Mouse (Mus musculus): Measurements from ENCODE around the gene Spata1. TPM values are rescaled to one million over a fixed set of nuclear protein-coding genes. Genes with fewer than 3 reads are reported as not detected.
"Not testable (repeated sequence)": the region's sequence is repeated elsewhere in the genome, so short reads cannot be mapped to it uniquely, and the experiment has no call there.

Gene Spata1
- polyA plus RNA-seq, 1 experiment from 2014 or later, result 7.6 TPM

GRCm38 (mm10) chr3:146434686-146435085 lies 64.9 kb downstream of the Spata1 start:
- H3K9ac ChIP-seq, result no peak overlapping the region
- H3K27me3 ChIP-seq (replicated peaks), result no peaks in the 10 kb centered on the region
- H3K4me2 ChIP-seq (replicated peaks), result no peak overlapping the region
- no peak overlapping the region for H3K27ac ChIP-seq
- WGBS, result 96% methylated on average over 8 of the region's 8 CpGs
- no peak for ATAC-seq (ENCODE audit: low FRiP score, low read depth)
- no peaks in the 10 kb centered on the region for H3K9me3 ChIP-seq
- H3K4me3 ChIP-seq, result no peak overlapping the region
- H3K36me3 ChIP-seq, result peaks cover 68% of the 10 kb centered on the region
- H3K4me1 ChIP-seq, result no peaks in the 10 kb centered on the region

GRCm38 (mm10) chr3:146433681-146434350 lies 65.7 kb downstream of the Spata1 start:
- no peaks in the 10 kb centered on the region for H3K27me3 ChIP-seq (replicated peaks)
- no peak overlapping the region for H3K27ac ChIP-seq
- no peak overlapping the region for H3K9ac ChIP-seq
- 90% methylated on average over 14 of the region's 14 CpGs for WGBS
- no peaks in the 10 kb centered on the region for H3K4me1 ChIP-seq
- H3K4me3 ChIP-seq, result no peak overlapping the region
- ATAC-seq (ENCODE audit: low FRiP score, low read depth), result no peak
- H3K9me3 ChIP-seq, result no peaks in the 10 kb centered on the region
- peaks cover 70% of the 10 kb centered on the region for H3K36me3 ChIP-seq
- H3K4me2 ChIP-seq (replicated peaks), result no peak overlapping the region

GRCm38 (mm10) chr3:146433063-146433462 lies 66.5 kb downstream of the Spata1 start:
- WGBS, result 90% methylated on average over 11 of the region's 11 CpGs
- H3K4me3 ChIP-seq; ATAC-seq (ENCODE audit: low FRiP score, low read depth); H3K9ac ChIP-seq; H3K4me2 ChIP-seq (replicated peaks); H3K9me3 ChIP-seq; H3K27me3 ChIP-seq (replicated peaks); H3K27ac ChIP-seq; H3K4me1 ChIP-seq: not testable (repeated sequence)
- H3K36me3 ChIP-seq, result peaks cover 70% of the 10 kb centered on the region

- Histone ChIP-seq H3K4me3 (no peak overlapping the region), H3K36me3 (peaks cover 53% of the 10 kb centered on the region), H3K9me3 (no peaks in the 10 kb centered on the region), H3K9ac (no peak overlapping the region), H3K27me3 (replicated peaks) (no peaks in the 10 kb centered on the region), H3K27ac (no peak overlapping the region), H3K4me2 (replicated peaks) (no peak overlapping the region), H3K4me1 (no peaks in the 10 kb centered on the region)
- 76% methylated on average over 8 of the region's 8 CpGs for WGBS
- 0 out of 2 replicates have a peak, but pooled peaks have one; percentile 57 for ATAC-seq (ENCODE audit: low FRiP score, low read depth)
Measured at GRCm38 (mm10) chr3:146426489-146426888, 73.1 kb downstream of the Spata1 start.

GRCm38 (mm10) chr3:146425902-146426301 lies 73.7 kb downstream of the Spata1 start:
- peaks cover 49% of the 10 kb centered on the region for H3K36me3 ChIP-seq
- ATAC-seq (ENCODE audit: low FRiP score, low read depth), result no peak

GRCm38 (mm10) chr3:146424306-146424900 lies 75.2 kb downstream of the Spata1 start:
- WGBS, result 81% methylated on average over 7 of the region's 7 CpGs
- peaks cover 55% of the 10 kb centered on the region for H3K36me3 ChIP-seq
- H3K27ac ChIP-seq, result no peak overlapping the region
- no peaks in the 10 kb centered on the region for H3K4me1 ChIP-seq
- H3K9ac ChIP-seq, result no peak overlapping the region
- H3K27me3 ChIP-seq (replicated peaks), result no peaks in the 10 kb centered on the region
- H3K4me3 ChIP-seq, result no peak overlapping the region
- H3K9me3 ChIP-seq, result no peaks in the 10 kb centered on the region
- H3K4me2 ChIP-seq (replicated peaks), result no peak overlapping the region
- ATAC-seq (ENCODE audit: low FRiP score, low read depth), result peak; percentile 19; the same call in 1 of the 2 replicates

More at GRCm38 (mm10) chr3:146425902-146426301, 73.7 kb downstream of the Spata1 start:
- Histone ChIP-seq H3K4me3 (no peak overlapping the region), H3K9ac (no peak overlapping the region), H3K4me1 (no peaks in the 10 kb centered on the region), H3K9me3 (no peaks in the 10 kb centered on the region), H3K27me3 (replicated peaks) (no peaks in the 10 kb centered on the region), H3K27ac (no peak overlapping the region), H3K4me2 (replicated peaks) (no peak overlapping the region)
- WGBS, result 79% methylated on average over 7 of the region's 7 CpGs

- peaks cover 57% of the 10 kb centered on the region for H3K36me3 ChIP-seq
- WGBS, result 87% methylated on average over 7 of the region's 7 CpGs
- ATAC-seq (ENCODE audit: low FRiP score, low read depth), result no peak
Measured at GRCm38 (mm10) chr3:146423710-146424109, 75.8 kb downstream of the Spata1 start.

GRCm38 (mm10) chr3:146421787-146422186 lies 77.8 kb downstream of the Spata1 start:
- no peaks in the 10 kb centered on the region for H3K27me3 ChIP-seq (replicated peaks)
- H3K36me3 ChIP-seq, result peaks cover 44% of the 10 kb centered on the region

More at GRCm38 (mm10) chr3:146423710-146424109, 75.8 kb downstream of the Spata1 start:
- Histone ChIP-seq H3K27ac (no peak overlapping the region), H3K4me1 (no peaks in the 10 kb centered on the region), H3K9ac (no peak overlapping the region), H3K4me2 (replicated peaks) (no peak overlapping the region), H3K9me3 (no peaks in the 10 kb centered on the region), H3K4me3 (no peak overlapping the region), H3K27me3 (replicated peaks) (no peaks in the 10 kb centered on the region)

GRCm38 (mm10) chr3:146419992-146420537 lies 79.5 kb downstream of the Spata1 start:
- Histone ChIP-seq H3K27me3 (replicated peaks) (no peaks in the 10 kb centered on the region), H3K9me3 (no peaks in the 10 kb centered on the region), H3K4me3 (no peak overlapping the region), H3K27ac (no peak overlapping the region), H3K4me2 (replicated peaks) (no peak overlapping the region), H3K4me1 (no peaks in the 10 kb centered on the region), H3K36me3 (peaks cover 38% of the 10 kb centered on the region), H3K9ac (no peak overlapping the region)
- ATAC-seq (ENCODE audit: low FRiP score, low read depth), result no peak
- 95% methylated on average over 15 of the region's 15 CpGs for WGBS

More at GRCm38 (mm10) chr3:146421787-146422186, 77.8 kb downstream of the Spata1 start:
- no peak overlapping the region for H3K27ac ChIP-seq
- no peaks in the 10 kb centered on the region for H3K4me1 ChIP-seq
- no peak overlapping the region for H3K4me3 ChIP-seq
- no peak overlapping the region for H3K9ac ChIP-seq
- ATAC-seq (ENCODE audit: low FRiP score, low read depth), result no peak
- H3K9me3 ChIP-seq, result no peaks in the 10 kb centered on the region
- WGBS, result 66% methylated on average over 8 of the region's 8 CpGs
- H3K4me2 ChIP-seq (replicated peaks), result no peak overlapping the region

GRCm38 (mm10) chr3:146419534-146419933 lies 80.0 kb downstream of the Spata1 start:
- Histone ChIP-seq H3K9ac (no peak overlapping the region), H3K4me2 (replicated peaks) (no peak overlapping the region), H3K4me3 (no peak overlapping the region), H3K9me3 (no peaks in the 10 kb centered on the region), H3K4me1 (no peaks in the 10 kb centered on the region), H3K27ac (no peak overlapping the region), H3K27me3 (replicated peaks) (no peaks in the 10 kb centered on the region), H3K36me3 (peaks cover 38% of the 10 kb centered on the region)
- WGBS, result 91% methylated on average over 9 of the region's 9 CpGs
- no peak for ATAC-seq (ENCODE audit: low FRiP score, low read depth)

GRCm38 (mm10) chr3:146418901-146419300 lies 80.7 kb downstream of the Spata1 start:
- Histone ChIP-seq H3K27ac (no peak overlapping the region), H3K9me3 (no peaks in the 10 kb centered on the region), H3K27me3 (replicated peaks) (no peaks in the 10 kb centered on the region), H3K4me3 (no peak overlapping the region), H3K36me3 (peaks cover 38% of the 10 kb centered on the region), H3K4me2 (replicated peaks) (no peak overlapping the region), H3K4me1 (no peaks in the 10 kb centered on the region), H3K9ac (no peak overlapping the region)
- 88% methylated on average over 7 of the region's 7 CpGs for WGBS
- no peak for ATAC-seq (ENCODE audit: low FRiP score, low read depth)

GRCm38 (mm10) chr3:146417873-146418272 lies 81.7 kb downstream of the Spata1 start:
- Histone ChIP-seq H3K4me2 (replicated peaks) (no peak overlapping the region), H3K36me3 (peaks cover 32% of the 10 kb centered on the region)
- no peak for ATAC-seq (ENCODE audit: low FRiP score, low read depth)

More at GRCm38 (mm10) chr3:146417873-146418272, 81.7 kb downstream of the Spata1 start:
- no peak overlapping the region for H3K4me3 ChIP-seq
- H3K9me3 ChIP-seq, result no peaks in the 10 kb centered on the region
- WGBS, result 95% methylated on average over 8 of the region's 8 CpGs
- H3K27me3 ChIP-seq (replicated peaks), result no peaks in the 10 kb centered on the region
- H3K27ac ChIP-seq, result no peak overlapping the region
- H3K4me1 ChIP-seq, result no peaks in the 10 kb centered on the region
- H3K9ac ChIP-seq, result no peak overlapping the region

Data from neural tube, embryonic 12.5 days (tissue).